Mouse (Mus musculus): ENCODE data around the gene Cngb1.

Cngb1 gene

DNA sequence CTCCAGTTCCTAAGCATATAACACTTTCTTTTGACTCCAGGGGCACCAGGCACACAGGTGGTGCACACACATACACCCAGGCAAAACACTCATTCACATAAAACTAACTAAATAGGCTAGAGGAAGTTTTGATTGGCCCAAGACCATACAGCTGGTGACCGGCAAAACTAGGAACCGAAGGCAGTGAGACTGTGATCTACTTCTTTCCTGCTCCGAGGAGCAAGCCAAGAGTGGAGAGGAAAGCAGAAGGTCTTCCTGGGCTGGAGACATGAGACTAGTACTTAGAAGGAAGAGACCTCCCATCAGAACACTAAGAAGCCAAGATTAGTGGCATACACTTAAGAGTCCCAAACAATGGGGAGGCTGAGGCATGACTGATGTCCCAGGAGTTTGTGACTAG, 16.8 kb upstream of the Cngb1 start:
- no peak for DNase-seq (ENCODE audit: low spot score)

DNA sequence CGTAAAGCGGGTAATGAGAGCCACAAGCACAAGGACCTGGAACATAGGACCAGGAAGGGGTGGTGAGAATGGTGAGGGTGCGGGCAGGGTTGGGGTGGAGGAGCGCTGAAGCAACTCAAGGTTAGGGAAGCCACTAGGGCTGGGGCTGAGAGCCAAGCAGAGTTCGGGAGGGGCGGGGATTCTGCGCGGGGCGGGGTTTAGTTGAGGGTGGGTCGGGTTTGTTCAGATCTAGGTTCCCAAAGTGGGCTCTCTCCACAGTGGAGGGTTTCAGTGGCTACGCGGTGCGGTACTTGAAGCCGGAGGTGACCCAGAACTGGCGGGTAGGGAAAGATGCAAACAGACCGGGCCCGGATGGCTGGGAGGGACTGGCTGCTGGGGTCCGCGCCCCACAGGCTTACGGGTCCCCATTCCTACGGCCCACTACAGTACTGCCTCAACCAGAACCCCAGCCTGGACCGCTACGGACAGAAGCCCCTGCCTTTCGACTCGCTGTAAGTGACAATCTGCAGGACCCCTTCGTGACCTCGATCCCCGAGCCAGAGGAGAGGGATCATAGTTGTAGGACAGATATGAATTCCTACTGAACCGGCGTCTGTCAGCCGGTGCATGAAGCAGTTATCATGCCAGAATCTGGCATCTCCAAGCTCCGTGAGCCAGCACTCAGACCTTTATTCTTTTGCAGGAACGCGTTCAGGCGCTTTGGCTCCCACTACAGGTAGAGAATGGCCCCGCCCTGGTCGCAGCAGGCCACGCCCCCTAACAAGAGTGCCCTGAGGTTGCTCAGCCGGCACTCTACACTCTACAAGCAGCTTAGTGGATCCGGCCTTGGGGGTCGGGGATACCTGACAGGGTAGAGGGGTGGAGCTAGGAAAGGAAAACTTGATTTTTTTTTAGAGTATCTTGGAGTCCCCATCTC, 14.1 kb upstream of the Cngb1 start:
- peak; percentile 79 for DNase-seq (ENCODE audit: low spot score)

DNA sequence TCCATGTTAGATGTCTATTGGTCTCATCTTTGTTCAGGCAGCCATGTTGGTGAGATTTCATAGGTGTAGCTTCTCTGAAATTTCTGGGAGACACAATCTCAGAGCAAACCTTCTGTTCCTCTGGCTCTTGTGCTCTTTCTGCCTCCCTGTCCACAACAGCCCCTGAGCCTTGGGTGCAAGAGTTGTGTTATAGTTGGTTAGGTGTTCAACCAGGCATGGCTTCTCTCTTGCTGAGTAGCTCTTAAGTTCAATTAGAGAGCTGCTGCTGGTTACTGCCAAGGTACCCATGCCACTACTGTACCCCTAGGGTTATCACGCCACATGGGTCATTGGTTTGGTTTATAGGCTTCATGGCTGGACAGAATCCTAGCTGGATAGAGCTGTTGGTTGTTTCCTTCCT, 9.0 kb upstream of the Cngb1 start:
- no peak for DNase-seq (ENCODE audit: low spot score)

DNA sequence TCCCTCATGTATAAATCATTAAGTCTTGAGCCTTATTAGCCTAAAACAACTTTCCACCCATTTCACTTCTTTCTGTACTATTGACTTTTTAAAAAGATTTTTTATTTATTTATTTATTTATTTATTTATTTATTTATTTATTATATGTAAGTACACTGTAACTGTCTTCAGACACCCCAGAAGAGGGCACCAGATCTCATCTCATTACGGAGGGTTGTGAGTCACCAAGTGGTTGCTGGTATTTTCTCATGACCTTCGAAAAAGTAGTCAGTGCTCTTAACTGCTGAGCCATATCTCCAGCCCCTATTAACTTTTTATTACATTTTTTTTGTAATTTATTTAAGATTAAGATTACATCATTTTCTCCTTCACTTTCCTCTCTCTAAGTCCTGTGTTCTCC, 8.3 kb upstream of the Cngb1 start:
- no peak for DNase-seq (ENCODE audit: low spot score)

DNA sequence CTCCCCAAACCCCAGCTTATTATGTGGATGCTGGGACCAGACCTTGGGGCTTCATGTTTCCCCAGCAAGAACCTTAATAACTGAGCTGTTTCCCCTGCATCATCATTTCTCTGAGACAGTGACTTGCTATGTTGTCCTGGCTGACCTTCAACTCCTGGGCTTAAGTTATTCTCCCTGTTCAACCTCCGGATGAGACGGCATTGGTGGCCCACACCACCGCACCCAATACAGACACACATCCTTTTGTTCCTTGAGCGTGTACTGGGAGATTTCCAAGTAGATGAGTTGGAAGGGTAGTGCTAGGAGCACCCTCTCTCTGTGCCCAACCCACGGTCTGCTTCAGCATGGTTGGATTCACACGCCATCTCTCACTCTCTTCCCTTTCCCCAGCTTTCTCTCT, 7.5 kb upstream of the Cngb1 start:
- DNase-seq (ENCODE audit: low spot score), result no peak

DNA sequence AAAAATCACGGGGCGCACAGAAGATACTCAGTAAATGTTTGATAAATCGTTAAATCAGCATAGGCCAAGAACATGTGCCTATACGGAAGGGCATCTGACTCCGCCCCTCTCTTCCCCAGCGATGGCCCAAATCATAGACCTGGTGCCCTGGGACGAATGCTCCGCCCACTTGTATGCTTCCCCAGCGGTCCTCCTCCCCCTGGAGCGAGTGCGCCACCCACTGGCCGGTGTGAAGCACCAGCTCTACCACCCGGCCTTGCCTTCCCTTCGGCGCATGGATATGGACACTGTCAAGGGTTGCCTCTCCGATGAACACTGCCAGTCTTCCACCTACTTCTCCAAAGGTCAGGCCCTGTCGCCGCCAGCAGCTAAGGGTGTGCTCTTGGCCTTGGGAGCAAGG, 6.5 kb upstream of the Cngb1 start:
- DNase-seq (ENCODE audit: low spot score), result no peak

DNA sequence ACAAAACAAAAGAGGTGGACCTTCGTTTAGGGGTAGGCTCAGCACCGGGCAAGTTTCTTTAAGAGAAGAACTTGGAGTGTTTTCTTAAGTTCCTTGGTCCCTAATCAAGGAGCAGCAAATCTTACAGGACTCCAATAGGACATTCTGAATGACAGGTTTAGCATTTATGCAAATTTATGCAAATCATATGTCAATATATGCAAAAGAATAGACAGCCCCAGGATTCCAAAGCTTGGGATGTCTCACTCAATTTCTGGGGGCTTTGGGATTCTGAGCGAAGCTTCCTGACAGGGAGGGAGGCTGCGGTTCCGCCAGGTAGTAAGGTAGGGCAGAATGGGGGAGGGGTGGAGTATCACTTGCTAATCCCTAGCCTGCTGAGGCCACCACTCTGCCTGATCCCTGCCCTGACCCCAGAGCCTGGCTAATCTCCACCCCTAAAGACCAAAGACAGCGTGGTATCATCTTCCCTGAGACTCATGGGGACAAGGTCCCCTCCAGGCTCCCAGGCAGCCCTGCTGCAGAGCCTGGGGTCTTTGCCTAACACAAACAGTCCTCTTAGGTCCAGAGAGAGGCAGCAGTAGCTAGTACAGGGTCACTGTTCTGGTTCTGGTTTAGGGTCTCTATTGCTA, 4.1 kb upstream of the Cngb1 start, which contains the start of gene Tepp:
Tepp (plus strand) TSS at position 225 of the 629 bp plus-strand sequence.
- no peak for DNase-seq (ENCODE audit: low spot score)

DNA sequence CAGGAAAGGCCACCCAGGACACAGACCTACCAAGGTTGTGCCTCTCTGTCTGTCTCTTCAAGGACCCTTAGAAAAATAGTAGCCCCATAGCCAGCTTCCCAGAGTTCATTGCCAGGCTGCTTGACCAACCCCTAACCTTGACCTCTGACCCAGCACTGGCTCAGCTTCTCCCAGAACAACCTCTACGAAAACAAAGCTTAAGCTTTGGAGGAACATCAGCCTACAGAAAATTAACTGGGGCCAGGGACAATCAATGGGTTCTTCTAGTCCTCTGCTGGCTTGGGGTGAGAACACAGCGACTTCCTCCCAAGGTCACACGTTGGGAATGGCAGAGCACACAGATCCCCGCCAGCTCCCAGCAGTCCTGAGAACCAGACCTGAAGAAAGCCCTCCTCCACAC, 859 bp downstream of the Cngb1 start:
- DNase-seq (ENCODE audit: low spot score), result no peak

DNA sequence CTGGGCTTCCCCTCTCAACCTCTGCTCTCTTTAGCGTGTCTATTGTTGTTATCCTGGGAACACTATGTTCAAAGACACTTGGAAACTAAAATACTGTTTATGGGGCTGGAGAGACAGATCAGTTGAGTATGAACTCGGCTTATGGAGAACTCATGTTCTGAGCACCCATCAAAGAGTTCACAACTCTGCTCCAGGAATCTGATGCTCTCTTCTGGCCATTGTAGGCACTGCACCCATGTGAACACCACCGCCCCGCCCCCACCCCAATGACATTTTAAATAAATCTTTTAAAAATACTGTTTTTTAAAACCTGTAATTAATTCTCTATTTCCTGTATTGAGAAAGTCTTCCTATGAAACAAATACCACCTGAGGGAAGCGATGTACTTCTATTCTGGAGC, 4.0 kb downstream of the Cngb1 start:
- peak; percentile 28 for DNase-seq (ENCODE audit: low spot score)

DNA sequence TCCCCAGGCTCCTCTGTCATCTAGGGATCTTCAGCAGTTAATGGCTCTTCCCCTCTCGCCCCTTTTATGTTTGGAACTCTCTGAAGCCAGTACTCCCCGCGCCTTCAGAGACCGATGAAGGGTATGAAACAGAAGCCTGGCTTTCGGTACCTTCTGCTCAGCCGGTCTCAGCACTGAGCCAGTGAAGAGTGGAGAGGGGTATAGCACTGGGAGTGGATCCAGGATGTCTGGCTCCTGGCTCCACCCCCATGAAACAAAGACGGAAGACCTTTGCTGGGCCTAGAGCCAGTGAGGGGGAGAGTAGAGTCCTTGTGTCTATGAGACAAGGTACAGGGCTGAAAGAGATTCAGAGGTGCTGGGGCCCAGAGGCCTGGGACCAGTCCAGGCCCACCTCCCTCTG, 12.5 kb downstream of the Cngb1 start:
- DNase-seq (ENCODE audit: low spot score), result no peak

DNA sequence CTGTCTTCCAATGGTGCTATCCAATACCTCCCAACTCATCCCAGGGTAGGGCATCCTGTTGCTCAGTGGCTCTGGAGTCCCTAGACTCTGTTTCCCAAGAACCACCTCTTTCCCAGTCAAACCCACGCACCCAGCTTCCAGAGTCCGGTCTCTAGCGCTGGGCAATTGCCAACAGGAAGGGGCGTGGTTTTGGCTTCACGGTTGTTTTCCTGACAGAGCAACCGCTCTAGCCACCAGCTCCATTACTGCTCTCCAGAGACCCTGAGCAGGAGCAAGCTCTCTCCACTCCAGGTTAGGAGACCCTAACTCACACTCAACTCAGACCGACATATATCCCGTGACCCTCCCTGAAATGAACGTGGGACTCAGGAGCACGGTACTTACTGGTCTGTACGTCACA, 13.2 kb downstream of the Cngb1 start:
- no peak for DNase-seq (ENCODE audit: low spot score)

DNA sequence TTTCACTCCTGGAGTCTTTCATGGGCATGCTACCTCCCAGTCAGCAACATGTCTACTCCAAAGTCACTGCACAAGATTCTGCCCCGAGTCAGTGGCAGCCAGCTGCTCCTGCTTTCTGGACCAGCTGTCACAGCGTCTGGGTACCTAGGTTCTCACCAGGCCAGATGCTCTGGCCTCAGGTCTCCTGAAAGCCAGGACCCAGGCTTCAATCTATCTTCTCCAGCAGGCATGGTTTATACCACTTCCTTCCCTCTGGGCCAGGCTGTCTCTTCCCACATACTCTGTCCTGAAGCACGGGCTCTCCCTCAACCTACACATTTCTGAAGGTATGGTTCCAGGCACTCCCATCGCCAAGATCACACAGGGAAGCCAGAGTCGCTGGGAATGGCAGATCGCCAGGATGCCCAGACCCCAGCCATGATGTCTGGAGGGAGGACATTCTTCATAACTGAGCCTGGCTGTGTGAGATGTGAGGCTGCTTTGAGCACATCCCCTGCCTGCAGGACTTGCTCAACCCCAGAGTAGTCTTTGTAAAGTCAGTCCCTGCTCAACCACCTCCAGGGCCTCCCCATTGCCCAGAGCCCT, 17.2 kb downstream of the Cngb1 start:
- DNase-seq (ENCODE audit: low spot score), result no peak

DNA sequence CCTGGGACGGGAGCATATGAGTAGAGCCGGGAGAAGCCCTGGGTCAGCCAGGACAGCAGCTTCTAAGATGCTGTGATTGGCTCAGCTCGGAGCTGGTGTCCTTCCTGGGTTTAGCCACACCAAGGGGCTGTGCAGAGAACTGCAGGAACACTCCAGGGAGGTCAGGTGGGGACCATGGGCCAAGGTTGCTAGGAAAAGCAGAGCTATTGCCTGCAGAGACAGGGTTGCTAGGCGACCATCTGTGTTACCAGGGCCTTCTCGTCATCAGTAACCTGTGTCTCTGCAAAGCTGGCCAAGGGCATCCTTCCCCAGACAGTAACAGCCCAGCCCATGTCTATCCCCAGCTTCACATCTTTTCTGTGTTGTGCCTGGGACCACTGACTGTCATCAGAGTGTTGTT, 24.9 kb downstream of the Cngb1 start:
- DNase-seq (ENCODE audit: low spot score), result no peak

DNA sequence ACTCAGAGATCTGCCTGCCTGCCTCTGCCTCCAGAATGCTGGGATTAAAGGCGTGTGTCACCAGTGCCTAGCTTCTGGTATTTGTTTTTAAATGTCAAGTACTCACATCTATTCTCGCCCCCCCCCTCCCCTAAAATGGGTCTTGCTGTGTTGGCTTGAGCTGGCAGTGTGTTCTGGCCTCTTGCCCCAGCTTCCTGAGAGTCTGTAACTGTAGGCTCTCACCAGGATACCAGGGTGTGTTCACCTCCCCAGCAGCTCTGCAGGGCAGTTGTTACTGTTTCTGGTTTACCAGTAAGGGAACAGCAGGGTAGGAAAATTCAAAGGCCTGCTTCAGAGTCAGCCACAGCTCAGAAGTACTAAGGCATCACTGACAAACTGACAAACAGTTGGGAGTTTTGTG, 33.5 kb downstream of the Cngb1 start:
- no peak for DNase-seq (ENCODE audit: low spot score)

DNA sequence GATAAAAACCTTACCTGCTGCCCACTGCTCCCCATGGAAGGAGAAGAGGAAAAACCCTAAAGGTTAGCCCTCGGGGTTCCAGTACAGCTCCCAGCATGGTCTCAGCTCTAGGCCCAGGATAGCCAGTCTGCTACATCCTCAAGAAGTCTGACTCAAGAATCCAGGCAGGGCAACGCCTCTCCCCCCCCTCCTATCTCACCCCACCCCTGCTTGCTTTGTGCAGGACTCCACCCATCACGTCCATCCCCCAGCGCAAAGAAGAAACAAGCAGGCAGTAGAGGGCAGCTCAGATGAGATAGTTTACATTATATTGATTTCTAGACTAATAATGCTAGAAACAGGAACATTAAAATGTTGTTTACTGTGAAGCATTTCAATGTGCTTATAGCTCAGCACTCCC, 34.5 kb downstream of the Cngb1 start:
- no peak for DNase-seq (ENCODE audit: low spot score)

DNA sequence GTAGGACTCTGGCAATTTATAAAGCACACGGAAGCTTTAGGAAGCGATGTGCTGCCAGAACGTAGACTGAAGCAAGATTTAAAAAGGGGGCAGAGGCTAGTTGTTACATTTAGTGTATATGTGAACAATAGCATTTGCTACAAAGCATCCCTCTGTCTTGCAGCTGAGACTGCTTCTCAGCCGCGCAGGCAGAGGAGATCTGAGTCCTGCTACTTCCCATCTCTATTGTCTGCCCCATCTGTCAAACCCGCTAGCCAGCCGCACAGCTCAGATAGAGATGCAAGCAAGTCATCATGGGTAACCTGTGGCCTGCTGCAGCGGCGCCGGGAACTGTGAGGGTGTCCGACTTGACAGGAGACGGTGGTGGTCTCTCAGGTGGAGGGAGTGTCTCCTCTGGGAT, 35.9 kb downstream of the Cngb1 start:
- no peak for DNase-seq (ENCODE audit: low spot score)

DNA sequence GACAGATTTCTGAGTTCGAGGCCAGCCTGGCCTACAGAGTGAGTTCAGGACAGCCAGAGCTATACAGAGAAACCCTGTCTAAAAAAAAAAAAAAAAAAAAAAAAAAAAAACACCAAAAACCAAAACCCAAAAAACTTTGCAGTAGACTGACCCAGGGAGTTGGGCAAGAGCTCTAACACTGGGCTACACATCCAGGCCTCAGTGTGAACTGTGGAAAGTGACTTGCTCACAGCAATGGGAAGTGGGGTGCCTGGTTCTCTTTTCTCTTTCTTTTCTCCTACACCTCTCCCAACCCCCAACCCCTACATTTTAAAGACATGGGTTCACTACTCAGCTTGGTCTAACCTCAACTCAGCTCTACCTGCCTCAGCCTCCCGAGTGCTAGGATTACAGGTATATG, 44.2 kb downstream of the Cngb1 start:
- DNase-seq (ENCODE audit: low spot score), result no peak

DNA sequence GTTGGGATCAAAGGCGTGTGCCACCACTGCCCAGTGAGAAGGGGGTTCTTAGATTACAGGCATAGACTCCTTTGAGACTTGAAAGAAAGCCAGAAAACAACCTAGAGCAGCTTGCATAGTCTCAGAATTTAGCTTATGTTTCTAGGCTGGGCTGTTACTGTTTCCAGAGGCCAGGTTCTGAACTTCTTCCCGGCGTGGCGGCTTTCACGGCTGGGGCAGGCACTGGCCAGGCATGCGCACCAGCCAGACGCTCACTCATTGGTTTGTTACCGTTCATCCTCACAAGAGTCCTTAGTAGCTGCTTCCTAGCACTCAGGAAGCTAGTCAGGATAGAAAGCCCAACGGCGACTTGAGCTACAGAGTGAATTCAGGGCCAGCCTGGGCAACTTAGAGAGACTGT, 50.8 kb downstream of the Cngb1 start:
- no peak for DNase-seq (ENCODE audit: low spot score)

DNA sequence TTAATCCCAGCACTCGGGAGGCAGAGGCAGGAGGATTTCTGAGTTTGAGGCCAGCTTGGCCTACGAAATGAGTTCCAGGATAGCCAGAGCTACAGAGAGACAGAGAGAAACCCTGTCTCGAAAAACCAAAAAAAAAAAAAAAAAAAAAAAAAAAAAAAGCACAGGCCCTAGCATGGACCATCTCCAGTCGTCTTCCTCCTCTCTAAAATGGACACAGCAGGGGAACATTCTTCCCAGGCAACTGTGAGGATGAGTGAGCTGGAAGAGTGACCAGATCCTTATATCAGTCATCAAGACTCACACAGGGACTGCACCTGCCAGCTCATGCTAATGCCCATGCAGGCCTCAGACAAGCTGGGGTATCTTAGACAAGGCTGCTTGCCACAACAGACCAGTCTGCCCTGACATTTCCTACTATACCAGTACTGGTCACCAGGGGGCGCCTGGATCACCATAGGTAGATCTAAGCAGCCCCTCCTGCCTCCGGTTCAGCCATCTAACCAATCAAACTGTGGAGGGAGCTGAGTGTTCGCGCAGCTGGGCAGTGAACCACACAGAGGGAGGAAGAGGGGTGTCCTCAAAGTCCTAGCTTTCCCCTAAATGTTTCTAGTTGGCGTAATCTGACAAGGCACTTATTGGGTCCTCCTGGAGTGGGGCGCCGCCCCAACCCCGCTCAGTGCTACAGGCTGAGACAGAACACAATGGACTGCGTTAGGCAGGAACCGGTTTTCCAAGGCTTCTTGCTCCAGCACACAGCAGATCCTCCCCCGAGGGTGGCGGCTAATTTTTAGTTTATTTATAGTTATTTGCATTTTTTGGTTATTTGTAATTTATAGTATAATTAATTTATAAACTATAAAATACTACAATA, 51.6 kb downstream of the Cngb1 start:
- DNase-seq (ENCODE audit: low spot score), result peak; percentile 93

DNA sequence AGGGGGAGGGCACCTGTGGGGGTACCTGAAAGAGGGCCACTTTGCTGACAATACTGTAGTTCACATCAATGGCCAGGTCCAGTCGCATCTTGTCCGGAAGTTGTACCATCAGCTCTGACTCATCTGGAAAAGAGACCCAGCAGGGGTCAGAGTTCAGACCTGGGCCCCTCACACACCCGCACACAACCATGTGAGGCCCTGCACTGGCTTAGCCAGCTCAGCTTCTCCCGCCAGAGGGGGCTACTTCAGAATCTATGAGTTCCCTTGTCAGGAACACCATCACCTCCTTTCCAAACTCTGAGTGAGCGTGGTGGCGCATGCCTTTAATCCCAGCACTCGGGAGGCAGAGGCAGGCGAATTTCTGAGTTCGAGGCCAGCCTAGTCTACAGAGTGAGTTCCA, 54.3 kb downstream of the Cngb1 start:
- DNase-seq (ENCODE audit: low spot score), result no peak

DNA sequence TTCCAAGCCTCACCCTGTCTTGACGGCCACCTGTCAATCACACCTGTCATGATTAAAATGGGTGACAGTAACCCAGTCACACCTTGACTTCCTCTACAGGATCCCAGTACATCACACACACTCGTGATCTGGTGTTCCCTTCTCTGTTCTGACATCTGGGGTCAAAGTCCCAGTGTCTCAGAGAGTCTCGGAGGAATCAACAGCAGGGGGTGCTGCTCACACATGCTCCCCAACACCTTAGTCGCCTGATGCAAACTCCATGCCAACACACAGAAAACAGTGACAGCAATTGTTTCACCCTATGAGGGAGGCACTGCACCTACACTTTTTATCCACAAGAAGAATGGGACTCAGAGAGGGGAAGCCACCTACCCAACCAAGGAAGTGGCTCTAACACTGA, 56.5 kb downstream of the Cngb1 start:
- peak; percentile 62 for DNase-seq (ENCODE audit: low spot score)

DNA sequence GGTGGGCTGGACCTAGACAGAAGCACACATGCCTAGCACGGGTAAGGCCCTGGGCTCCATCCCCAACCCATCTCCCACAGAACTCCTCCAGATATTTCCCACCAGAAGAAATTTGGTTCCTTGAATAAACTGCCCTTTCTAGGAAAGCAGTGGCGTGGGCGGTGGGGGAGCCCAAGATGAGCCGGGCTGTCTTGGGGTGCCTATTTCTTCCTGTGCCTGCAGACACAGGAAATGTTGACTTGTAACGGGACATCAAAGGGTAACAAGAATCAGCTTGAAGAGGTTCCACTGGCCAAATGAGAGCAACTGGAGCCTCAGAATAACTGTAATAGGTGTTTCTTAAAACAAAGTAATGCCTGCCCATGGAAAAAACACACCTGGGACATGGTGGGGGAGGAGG, 59.1 kb downstream of the Cngb1 start:
- DNase-seq (ENCODE audit: low spot score), result peak; percentile 65

All from T-cell, adult 2 months (primary cell).